Mouse (Mus musculus): ENCODE results near the gene Chchd3.

GRCm38 (mm10) chr6:32837165-32837938 is 222.7 kb downstream of the Chchd3 start:
- TF ChIP-seq CTCF (IDR thresholded peaks at IDR 0.05; ENCODE audit: insufficient read depth, low read depth, low read length) (no peak), POLR2A (IDR thresholded peaks at IDR 0.05; ENCODE audit: insufficient read depth, low read depth, low read length) (no peak)
